25 mouse cellular contexts compared by ENCODE assay signal in the genomic region with DNA sequence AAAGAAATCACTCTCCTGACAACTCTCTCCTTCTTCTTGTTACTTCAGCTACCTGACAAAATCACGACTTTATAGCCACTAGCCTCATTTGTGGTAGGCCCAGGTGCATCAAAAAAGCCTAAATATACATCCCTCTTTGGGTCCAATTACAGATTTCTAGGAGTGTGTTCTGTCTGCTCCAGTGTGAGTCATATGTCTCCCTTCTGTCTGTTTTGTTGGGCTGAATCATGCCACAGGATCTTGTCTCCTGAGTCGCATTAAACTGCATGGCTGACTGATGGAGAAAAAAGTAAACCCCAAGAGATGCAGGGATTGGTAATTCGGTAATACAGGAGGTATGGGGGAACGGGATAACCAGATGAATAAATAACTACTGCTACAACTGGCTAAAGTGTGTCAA.
DNase-seq lines count a peak whose midpoint lies in the region; ATAC-seq and TF ChIP-seq lines count a peak whose summit lies in the region.
"Had no signal": no experiment of that assay in that cellular context is flagged by ENCODE, and none has a peak within 500 bp of the region (broad histone marks: within the 10 kb centered on the region; RNA-seq: fewer than 3 reads in every experiment).

No protein-coding gene starts in this region.

- no peak overlapping the region for H3K4me3 ChIP-seq in embryonic fibroblast, embryonic 13.5 days (ENCODE audit: insufficient read depth, low read length)
- H3K4me3 ChIP-seq in hindbrain, embryonic 14.5 days (replicated peaks; ENCODE audit: low read length) = no peak overlapping the region
- H3K4me3 ChIP-seq: embryonic facial prominence, embryonic 12.5 days; embryonic facial prominence, embryonic 15.5 days; gastrocnemius, adult 2 months; hindbrain, embryonic 12.5 days; intestine, embryonic 15.5 days had no signal

- DNase-seq in layer of hippocampus, adult 9-11 months = peak; percentile 17
- DNase-seq in layer of hippocampus, postnatal 36 days = no peak
- DNase-seq in Muller cell, postnatal 12 days (ENCODE audit: inconsistent ontology term) = peak; percentile 16
- no peak for DNase-seq in spleen, postnatal 14 days (ENCODE audit: low spot score in 2 of 2)
- no peak for DNase-seq in left cerebral cortex, postnatal 36 days (ENCODE audit: low spot score in 2 of 2)
- no peak for DNase-seq in hindbrain, embryonic 14.5 days (ENCODE audit: low spot score)
- DNase-seq: adrenal gland, postnatal 10 days; adrenal gland, postnatal 36 days; cerebellum, adult 11 months; cerebellum, adult 2 months; cerebellum, adult 9-11 months; cerebellum, postnatal 25 days; forebrain, postnatal 0 days; gastrocnemius, adult 2 months; gastrocnemius, postnatal 14 days; heart, adult 11 months had no signal

- intact Hi-C loops in left cerebral cortex, postnatal 36 days (cut with DNase I) = no loop called here

- TF ChIP-seq CTCF in embryonic fibroblast, embryonic 13.5 days (IDR thresholded peaks at IDR 0.05; ENCODE audit: borderline replicate concordance, insufficient read depth, low read length) = no peak

- WGBS in hindbrain, embryonic 14.5 days = 83% methylated on average over 4 of the region's 4 CpGs

- H3K4me1 ChIP-seq in embryonic fibroblast, embryonic 13.5 days (ENCODE audit: control insufficient read depth, insufficient read depth, low read length) = peaks cover 2% of the 10 kb centered on the region; the same call in 1 of the 2 replicates
- no peaks in the 10 kb centered on the region for H3K4me1 ChIP-seq in hindbrain, embryonic 14.5 days (replicated peaks; ENCODE audit: control insufficient read depth, insufficient read depth, low read length)
- H3K4me1 ChIP-seq: embryonic facial prominence, embryonic 12.5 days; embryonic facial prominence, embryonic 15.5 days; hindbrain, embryonic 12.5 days; intestine, embryonic 15.5 days had no signal

- no peaks in the 10 kb centered on the region for H3K9me3 ChIP-seq in hindbrain, embryonic 14.5 days (ENCODE audit: control insufficient read depth, low read length)
- H3K9me3 ChIP-seq: embryonic facial prominence, embryonic 12.5 days; embryonic facial prominence, embryonic 15.5 days; hindbrain, embryonic 12.5 days; intestine, embryonic 15.5 days had no signal

- H3K9ac ChIP-seq in hindbrain, embryonic 14.5 days = no peak overlapping the region
- H3K9ac ChIP-seq: embryonic facial prominence, embryonic 12.5 days; embryonic facial prominence, embryonic 15.5 days; forebrain, postnatal 0 days; hindbrain, embryonic 12.5 days; intestine, embryonic 15.5 days had no signal

- peak overlapping the region; percentile 52 for H3K27ac ChIP-seq in embryonic fibroblast, embryonic 13.5 days (ENCODE audit: insufficient read depth, low read length)
- no peak overlapping the region for H3K27ac ChIP-seq in hindbrain, embryonic 14.5 days
- H3K27ac ChIP-seq: embryonic facial prominence, embryonic 12.5 days; embryonic facial prominence, embryonic 15.5 days; gastrocnemius, adult 2 months; hindbrain, embryonic 12.5 days; intestine, embryonic 15.5 days had no signal

- H3K27me3 ChIP-seq in hindbrain, embryonic 14.5 days (ENCODE audit: control insufficient read depth, insufficient read depth, low read length) = no peaks in the 10 kb centered on the region
- H3K27me3 ChIP-seq: embryonic facial prominence, embryonic 12.5 days; embryonic facial prominence, embryonic 15.5 days; hindbrain, embryonic 12.5 days; intestine, embryonic 15.5 days had no signal

- no peaks in the 10 kb centered on the region for H3K36me3 ChIP-seq in hindbrain, embryonic 14.5 days (replicated peaks; ENCODE audit: control insufficient read depth, insufficient read depth)
- H3K36me3 ChIP-seq: embryonic facial prominence, embryonic 12.5 days; embryonic facial prominence, embryonic 15.5 days; hindbrain, embryonic 12.5 days; intestine, embryonic 15.5 days had no signal

- H3K4me2 ChIP-seq in hindbrain, embryonic 14.5 days (replicated peaks) = no peak overlapping the region
- H3K4me2 ChIP-seq: embryonic facial prominence, embryonic 12.5 days; embryonic facial prominence, embryonic 15.5 days; heart, embryonic 11.5 days; hindbrain, embryonic 12.5 days; intestine, embryonic 15.5 days had no signal

- TF ChIP-seq POLR2A in embryonic fibroblast, embryonic 13.5 days (IDR thresholded peaks at IDR 0.05; ENCODE audit: low read depth, low read length) = no peak

- ATAC-seq in hindbrain, embryonic 14.5 days (ENCODE audit: low FRiP score) = no peak
- ATAC-seq: CD4-positive, CD25-positive, alpha-beta regulatory T cell, adult 4 months; forebrain, embryonic 14.5 days; forebrain, postnatal 0 days; hindbrain, embryonic 16.5 days; intestine, embryonic 15.5 days had no signal

Comparison
In these comparisons a context has a peak if more than half of its experiments do, and no peak if none do; other contexts are left out.
1. DNase-seq: peak in layer of hippocampus, adult 9-11 months (single experiment) and Muller cell, postnatal 12 days (single experiment); none in layer of hippocampus, postnatal 36 days (0 of 2), spleen, postnatal 14 days (0 of 2), left cerebral cortex, postnatal 36 days (0 of 2) and hindbrain, embryonic 14.5 days (single experiment).